Mouse (Mus musculus) erythroblast, embryonic 14.5 days (primary cell): ENCODE measurements around the gene Zfhx3. TPM values are rescaled to one million over a fixed set of nuclear protein-coding genes. Genes with fewer than 3 reads are reported as not detected.

Experiments used
- H3K27me3 ChIP-seq: 2 replicates; pipeline ENCODE4 v1.6.1; 2012; ENCODE audit warnings: inconsistent platforms; ENCODE audit not compliant: control insufficient read depth
- H3K36me3 ChIP-seq: 2 replicates; pipeline ENCODE4 v1.6.1; 2012; ENCODE audit warnings: mild to moderate bottlenecking, inconsistent platforms; ENCODE audit not compliant: control insufficient read depth
- H3K4me1 ChIP-seq: 2 replicates; pipeline ENCODE4 v1.6.1; 2012; ENCODE audit warnings: inconsistent platforms; ENCODE audit not compliant: control insufficient read depth
- H3K4me3 ChIP-seq: replicated peaks from 2 replicates; pipeline ENCODE3; 2012; ENCODE audit warnings: moderate library complexity, mild to moderate bottlenecking, inconsistent platforms
- H3K9me3 ChIP-seq: 2 replicates; pipeline ENCODE4 v1.6.1; 2012; ENCODE audit warnings: low read length, inconsistent platforms, mixed read lengths; ENCODE audit not compliant: control insufficient read depth
- GATA1 ChIP-seq: IDR thresholded peaks from 2 replicates; pipeline ENCODE4 v1.6.1; 2012; ENCODE audit warnings: low read length, inconsistent platforms, mixed read lengths
- TAL1 ChIP-seq: IDR thresholded peaks from 3 replicates; pipeline ENCODE4 v1.6.1; 2012; ENCODE audit warnings: low read length, inconsistent platforms, mixed read lengths
- polyA plus RNA-seq: library from polyadenylated mRNA; stranded (reverse); fragments of >175 nt; gene quantifications from 2 replicates; pipeline ENCODE4 v1.2.3, GENCODE M21; 2012

Gene Zfhx3
- polyA plus RNA-seq, 1 experiment = 0.03 TPM

DNA sequence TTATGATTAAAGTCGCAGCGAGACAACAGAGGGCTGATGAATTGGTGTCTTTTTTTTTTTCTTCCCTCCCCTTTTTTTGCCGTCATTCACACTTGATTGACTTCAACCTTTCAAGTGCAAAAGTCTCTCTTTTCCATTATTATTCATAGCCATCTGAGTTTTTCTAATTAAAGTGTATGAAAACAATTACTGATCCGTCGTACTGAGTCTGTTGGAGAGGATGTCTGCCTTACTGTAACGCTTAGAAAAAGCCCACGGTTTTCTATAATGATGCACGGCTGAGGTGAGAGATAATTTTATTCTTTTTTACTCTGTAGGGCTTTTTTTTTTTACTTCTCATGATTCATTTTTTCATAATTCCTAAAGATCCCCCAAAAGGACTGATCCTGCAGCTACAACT is 1000.2 kb downstream of the Zfhx3 start:
- Histone ChIP-seq H3K9me3 (peaks cover 42% of the 10 kb centered on the region), H3K4me3 (no peak overlapping the region), H3K4me1 (no peaks in the 10 kb centered on the region), H3K36me3 (peaks cover 15% of the 10 kb centered on the region), H3K27me3 (peaks cover 2% of the 10 kb centered on the region; the same call in 1 of the 2 replicates)
- no peak for TF ChIP-seq TAL1
- TF ChIP-seq GATA1 = no peak

- Histone ChIP-seq H3K27me3 (peaks cover 2% of the 10 kb centered on the region; the same call in 1 of the 2 replicates), H3K4me3 (no peak overlapping the region), H3K4me1 (no peaks in the 10 kb centered on the region), H3K9me3 (peaks cover 44% of the 10 kb centered on the region), H3K36me3 (peaks cover 15% of the 10 kb centered on the region)
- TF ChIP-seq GATA1 = no peak
These were observed 1000.7 kb downstream of the Zfhx3 start for GRCm38 (mm10) chr8:108943132-108943531.

DNA sequence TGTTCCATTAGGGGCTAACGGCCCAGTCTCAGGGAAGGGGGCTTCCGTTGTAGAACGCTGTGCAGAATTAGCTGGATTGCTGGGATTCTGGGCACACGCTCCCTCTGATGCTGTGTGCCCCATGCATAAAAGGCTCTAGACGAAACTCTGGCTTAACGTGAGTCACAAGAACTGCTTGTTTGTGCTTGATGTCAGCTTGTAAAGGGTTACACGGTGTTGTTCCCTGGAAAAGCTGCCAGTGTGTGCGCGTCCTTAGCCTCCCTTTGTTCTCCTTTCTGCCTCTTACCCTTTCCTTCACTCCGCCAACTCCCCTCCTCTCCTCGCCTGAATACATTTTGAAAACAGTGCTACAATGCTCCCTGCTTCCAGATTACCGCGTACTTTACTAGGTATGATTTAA is 1001.9 kb downstream of the Zfhx3 start:
- peaks cover 2% of the 10 kb centered on the region; the same call in 1 of the 2 replicates for H3K27me3 ChIP-seq

GRCm38 (mm10) chr8:108950311-108950710 is 1007.9 kb downstream of the Zfhx3 start:
- Histone ChIP-seq H3K4me3 (no peak overlapping the region), H3K36me3 (peaks cover 42% of the 10 kb centered on the region), H3K9me3 (peaks cover 76% of the 10 kb centered on the region)

More for the DNA sequence above, 1001.9 kb downstream of the Zfhx3 start:
- no peak for TF ChIP-seq GATA1
- no peak for TF ChIP-seq TAL1
- Histone ChIP-seq H3K36me3 (peaks cover 24% of the 10 kb centered on the region), H3K4me3 (no peak overlapping the region), H3K4me1 (no peaks in the 10 kb centered on the region), H3K9me3 (peaks cover 51% of the 10 kb centered on the region)

GRCm38 (mm10) chr8:108951560-108951959 is 1009.1 kb downstream of the Zfhx3 start:
- TF ChIP-seq GATA1 = no peak
- TF ChIP-seq TAL1 = no peak
- peaks cover 3% of the 10 kb centered on the region; the same call in 1 of the 2 replicates for H3K27me3 ChIP-seq
- H3K4me3 ChIP-seq = no peak overlapping the region
- peaks cover 47% of the 10 kb centered on the region for H3K36me3 ChIP-seq
- H3K9me3 ChIP-seq = peaks cover 83% of the 10 kb centered on the region
- no peaks in the 10 kb centered on the region for H3K4me1 ChIP-seq

More at GRCm38 (mm10) chr8:108950311-108950710, 1007.9 kb downstream of the Zfhx3 start:
- TF ChIP-seq GATA1 (no peak), TAL1 (no peak)
- no peaks in the 10 kb centered on the region for H3K4me1 ChIP-seq
- no peaks in the 10 kb centered on the region; the same call in 1 of the 2 replicates for H3K27me3 ChIP-seq

GRCm38 (mm10) chr8:108956416-108956815 is 1014.0 kb downstream of the Zfhx3 start:
- no peaks in the 10 kb centered on the region for H3K4me1 ChIP-seq
- no peak overlapping the region for H3K4me3 ChIP-seq
- H3K27me3 ChIP-seq = 0 out of 2 replicates have a peak, but pooled peaks cover 3% of the 10 kb centered on the region
- peaks cover 36% of the 10 kb centered on the region for H3K9me3 ChIP-seq
- peaks cover 9% of the 10 kb centered on the region; the same call in 1 of the 2 replicates for H3K36me3 ChIP-seq
- TF ChIP-seq TAL1 = no peak
- TF ChIP-seq GATA1 = no peak

DNA sequence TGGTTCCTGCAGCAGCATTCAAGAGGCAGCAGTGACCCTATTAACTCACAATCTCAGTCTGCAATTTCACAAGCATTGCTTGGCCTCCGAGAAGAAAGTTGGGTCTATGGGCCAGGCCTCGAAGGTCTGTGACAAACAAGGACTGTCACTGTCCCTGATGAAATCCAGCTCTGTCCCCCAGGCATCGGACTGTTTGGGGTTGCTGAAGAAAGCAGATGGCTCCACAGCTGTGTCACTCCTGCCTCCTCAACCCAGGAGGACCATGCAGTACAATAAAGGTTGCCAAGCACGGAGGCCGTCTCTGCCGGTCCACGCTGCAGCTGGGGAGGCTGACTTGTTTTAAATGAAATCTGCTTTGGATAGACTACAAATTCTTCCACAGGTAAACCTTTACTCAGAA is 1020.1 kb downstream of the Zfhx3 start:
- TF ChIP-seq GATA1 (no peak), TAL1 (no peak)
- no peaks in the 10 kb centered on the region for H3K9me3 ChIP-seq
- H3K27me3 ChIP-seq = no peaks in the 10 kb centered on the region
- H3K36me3 ChIP-seq = no peaks in the 10 kb centered on the region
- H3K4me3 ChIP-seq = no peak overlapping the region
- H3K4me1 ChIP-seq = no peaks in the 10 kb centered on the region

DNA sequence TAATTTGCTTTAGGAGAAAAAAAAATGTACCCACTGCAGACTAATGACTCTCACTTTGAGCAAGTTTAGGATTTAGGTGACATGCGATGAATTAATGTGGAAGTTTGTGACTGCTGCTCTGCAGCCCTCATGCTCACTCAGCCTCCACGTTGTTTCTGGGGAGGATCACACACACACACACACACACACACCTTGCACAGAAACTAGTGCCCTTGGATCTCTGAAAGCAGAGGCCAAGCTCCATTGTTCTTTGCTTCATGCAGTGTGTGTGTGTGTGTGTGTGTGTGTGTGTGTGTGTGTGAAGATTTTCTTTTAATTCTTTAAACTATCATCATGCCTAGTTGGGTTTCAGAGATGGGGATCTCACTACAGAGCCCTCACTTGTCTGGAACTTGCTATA is 1020.7 kb downstream of the Zfhx3 start:
- TF ChIP-seq TAL1 (no peak), GATA1 (no peak)
- H3K4me1 ChIP-seq = no peaks in the 10 kb centered on the region
- no peaks in the 10 kb centered on the region for H3K36me3 ChIP-seq
- no peaks in the 10 kb centered on the region for H3K27me3 ChIP-seq
- H3K4me3 ChIP-seq = no peak overlapping the region
- H3K9me3 ChIP-seq = no peaks in the 10 kb centered on the region

DNA sequence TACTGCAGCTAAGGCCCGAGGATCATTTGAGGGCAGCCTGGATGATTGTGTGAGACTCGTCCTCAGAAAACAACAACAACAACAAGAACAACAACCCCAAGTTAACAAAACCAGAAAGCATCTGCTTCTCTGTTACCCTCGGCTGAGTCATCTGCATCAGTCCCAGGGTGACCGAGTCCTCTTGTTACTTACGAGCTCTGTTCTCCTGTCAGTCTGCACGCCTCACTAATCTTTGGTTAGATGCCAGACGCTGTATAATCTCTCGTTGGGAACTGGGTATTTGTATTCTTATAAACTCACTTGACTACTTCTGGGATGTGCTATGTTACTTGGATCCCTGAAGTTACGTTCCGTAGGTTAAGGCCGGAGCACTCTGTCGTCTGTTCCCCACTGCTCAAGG is 1023.6 kb downstream of the Zfhx3 start:
- no peaks in the 10 kb centered on the region for H3K27me3 ChIP-seq
- TF ChIP-seq GATA1 = no peak
- TF ChIP-seq TAL1 = no peak
- no peaks in the 10 kb centered on the region for H3K4me1 ChIP-seq
- H3K4me3 ChIP-seq = no peak overlapping the region
- no peaks in the 10 kb centered on the region for H3K36me3 ChIP-seq
- no peaks in the 10 kb centered on the region for H3K9me3 ChIP-seq

GRCm38 (mm10) chr8:108973639-108974325 is 1031.3 kb downstream of the Zfhx3 start:
- H3K27me3 ChIP-seq = no peaks in the 10 kb centered on the region
- no peaks in the 10 kb centered on the region for H3K36me3 ChIP-seq
- no peak for TF ChIP-seq TAL1
- no peak for TF ChIP-seq GATA1
- no peaks in the 10 kb centered on the region for H3K9me3 ChIP-seq
- no peak overlapping the region for H3K4me3 ChIP-seq
- no peaks in the 10 kb centered on the region for H3K4me1 ChIP-seq
